Comparison of ENCODE assay signal across 21 mouse cellular contexts in the genomic region with DNA sequence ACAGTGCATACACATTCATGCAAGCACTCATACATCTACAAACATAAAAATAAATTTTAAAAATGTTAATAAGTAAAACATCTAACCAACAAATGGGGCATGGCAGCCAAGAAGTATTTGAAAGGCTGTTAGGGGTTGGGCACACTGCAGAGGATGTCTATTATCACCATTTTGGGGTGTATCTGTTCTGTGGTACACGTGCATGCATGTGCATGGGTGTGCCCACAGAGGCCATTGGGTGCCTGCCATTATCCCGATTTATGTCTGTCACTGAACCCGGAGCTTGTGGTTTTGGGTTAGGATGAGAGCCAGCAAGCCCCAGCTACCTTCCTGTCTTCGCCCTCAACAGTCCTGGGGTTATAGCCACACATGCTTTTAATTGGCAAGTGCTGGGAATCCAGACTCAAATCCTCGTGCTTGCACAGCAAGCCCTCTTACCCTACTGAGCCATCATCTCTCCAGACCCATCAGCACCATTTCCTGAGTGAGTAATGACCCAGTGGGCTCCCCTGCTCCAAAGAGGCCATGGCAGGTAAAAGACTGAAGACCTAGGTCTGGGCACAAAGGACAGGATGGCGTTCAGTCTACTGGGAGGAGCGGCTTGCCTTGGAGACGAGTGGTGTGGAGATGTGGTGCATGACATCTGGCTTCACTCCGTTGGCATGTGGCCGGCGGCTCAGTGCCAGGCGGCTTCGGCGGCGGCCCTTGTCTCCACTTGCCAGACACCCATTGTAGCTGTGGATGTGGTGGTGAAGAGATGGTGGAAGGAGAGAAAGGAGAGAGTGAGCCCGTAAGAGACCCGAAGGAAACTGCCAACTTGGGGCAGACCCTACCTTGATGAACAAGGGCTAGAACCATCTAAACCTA. TPM values are rescaled to one million over a fixed set of nuclear protein-coding genes. Genes with fewer than 3 reads are reported as not detected.
A peak's percentile ranks its signal among the peaks of the same experiment; 100 is the strongest.
DNase-seq lines count a peak whose midpoint lies in the region; ATAC-seq lines count a peak whose summit lies in the region.
"Had no signal": no experiment of that assay in that cellular context is flagged by ENCODE, and none has a peak within 500 bp of the region (broad histone marks: within the 10 kb centered on the region; RNA-seq: fewer than 3 reads in every experiment).

No protein-coding gene starts in this region.

- H3K4me2 ChIP-seq in embryonic facial prominence, embryonic 13.5 days, result no peak overlapping the region
- no peak overlapping the region for H3K4me2 ChIP-seq in forebrain, embryonic 14.5 days (ENCODE audit: low read length)
- H3K4me2 ChIP-seq: embryonic facial prominence, embryonic 12.5 days; heart, embryonic 15.5 days; liver, embryonic 11.5 days had no signal

- H3K9me3 ChIP-seq in embryonic facial prominence, embryonic 13.5 days, result no peaks in the 10 kb centered on the region
- no peaks in the 10 kb centered on the region for H3K9me3 ChIP-seq in embryonic facial prominence, embryonic 10.5 days
- H3K9me3 ChIP-seq in forebrain, embryonic 14.5 days (replicated peaks; ENCODE audit: control insufficient read depth, low read length), result no peaks in the 10 kb centered on the region
- H3K9me3 ChIP-seq: embryonic facial prominence, embryonic 12.5 days; heart, embryonic 15.5 days; hindbrain, embryonic 10.5 days had no signal

- H3K27me3 ChIP-seq in embryonic facial prominence, embryonic 13.5 days, result no peaks in the 10 kb centered on the region
- H3K27me3 ChIP-seq in embryonic facial prominence, embryonic 10.5 days (replicated peaks; ENCODE audit: low read depth, poor library complexity, severe bottlenecking), result peaks cover 22% of the 10 kb centered on the region
- H3K27me3 ChIP-seq in forebrain, embryonic 14.5 days (replicated peaks; ENCODE audit: control insufficient read depth, insufficient read depth, low read length), result 0 out of 2 replicates have a peak, but pooled peaks cover 3% of the 10 kb centered on the region
- H3K27me3 ChIP-seq: embryonic facial prominence, embryonic 12.5 days had no signal

- WGBS in embryonic facial prominence, embryonic 13.5 days, result 75% methylated on average over 17 of the region's 17 CpGs
- 86% methylated on average over 17 of the region's 17 CpGs for WGBS in embryonic facial prominence, embryonic 10.5 days
- WGBS in forebrain, embryonic 14.5 days, result 90% methylated on average over 17 of the region's 17 CpGs

- H3K36me3 ChIP-seq in embryonic facial prominence, embryonic 13.5 days, result peaks cover 10% of the 10 kb centered on the region
- H3K36me3 ChIP-seq in embryonic facial prominence, embryonic 10.5 days (replicated peaks), result no peaks in the 10 kb centered on the region
- H3K36me3 ChIP-seq in forebrain, embryonic 14.5 days (ENCODE audit: control insufficient read depth, insufficient read depth, low read length), result peaks cover 6% of the 10 kb centered on the region; the same call in 1 of the 2 replicates
- H3K36me3 ChIP-seq: embryonic facial prominence, embryonic 12.5 days; heart, embryonic 15.5 days; hindbrain, embryonic 10.5 days had no signal

- H3K4me3 ChIP-seq in embryonic facial prominence, embryonic 13.5 days, result no peak overlapping the region
- no peak overlapping the region for H3K4me3 ChIP-seq in embryonic facial prominence, embryonic 10.5 days
- no peak overlapping the region for H3K4me3 ChIP-seq in forebrain, embryonic 14.5 days (ENCODE audit: low read depth, low read length)
- H3K4me3 ChIP-seq: embryonic facial prominence, embryonic 12.5 days; heart, embryonic 15.5 days; hindbrain, embryonic 10.5 days had no signal

- H3K9ac ChIP-seq in embryonic facial prominence, embryonic 13.5 days, result no peak overlapping the region
- no peak overlapping the region for H3K9ac ChIP-seq in forebrain, embryonic 14.5 days (ENCODE audit: low read length)
- H3K9ac ChIP-seq: embryonic facial prominence, embryonic 12.5 days; heart, embryonic 15.5 days had no signal

- DNase-seq in embryonic facial prominence, embryonic 10.5 days (ENCODE audit: low spot score), result no peak
- DNase-seq in 3134 (ENCODE audit: extremely low read depth, insufficient read length, low spot score) (peak; percentile 82), adipocyte (ENCODE audit: low spot score) (no peak)
- DNase-seq in Muller cell, postnatal 12 days (ENCODE audit: inconsistent ontology term), result peak; percentile 5
- peak; percentile 18 to 30 for DNase-seq in cerebellum, postnatal 36 days
- DNase-seq in right cerebral cortex, adult 18-20 months, result no peak
- DNase-seq in forebrain, embryonic 14.5 days (ENCODE audit: low spot score), result no peak
- DNase-seq: adrenal gland, adult 8-10 months; kidney, adult 8-10 months; kidney, postnatal 4 days; lung, adult 2 months; midbrain, embryonic 14.5 days; spleen, adult 18-20 months had no signal

- ATAC-seq in embryonic facial prominence, embryonic 13.5 days (ENCODE audit: insufficient number of reproducible peaks, insufficient read depth, low FRiP score, low TSS enrichment, low read depth), result 0 out of 2 replicates have a peak, but pooled peaks have one; percentile 32
- no peak for ATAC-seq in forebrain, embryonic 14.5 days

- H3K27ac ChIP-seq in embryonic facial prominence, embryonic 13.5 days, result no peak overlapping the region
- no peak overlapping the region for H3K27ac ChIP-seq in embryonic facial prominence, embryonic 10.5 days (replicated peaks)
- H3K27ac ChIP-seq in forebrain, embryonic 14.5 days (ENCODE audit: low read depth, low read length), result no peak overlapping the region
- H3K27ac ChIP-seq: embryonic facial prominence, embryonic 12.5 days; heart, embryonic 15.5 days; hindbrain, embryonic 10.5 days; macrophage had no signal

- peaks cover 28% of the 10 kb centered on the region for H3K4me1 ChIP-seq in embryonic facial prominence, embryonic 13.5 days
- H3K4me1 ChIP-seq in embryonic facial prominence, embryonic 10.5 days, result peaks cover 15% of the 10 kb centered on the region
- H3K4me1 ChIP-seq in forebrain, embryonic 14.5 days (ENCODE audit: control insufficient read depth, insufficient read depth, low read length), result peaks cover 4% of the 10 kb centered on the region; the same call in 1 of the 2 replicates

RNA-seq across cellular contexts. Expression of gene Peli3, which starts 5.2 kb away (rescaled TPM):
- polyA plus RNA-seq in embryonic facial prominence, embryonic 13.5 days (2015; fragmentation: Nextera tagmentation; extraction: Ambion mirVana), result 4.2 and 6.1 TPM in 2 replicates
- 2.6 and 3.1 TPM in 2 replicates for polyA plus RNA-seq in embryonic facial prominence, embryonic 10.5 days (2016; fragmentation: Nextera tagmentation; extraction: Ambion mirVana)
- 4.9 and 7.8 TPM in 2 replicates for polyA plus RNA-seq in forebrain, embryonic 14.5 days (2014; fragmentation: Nextera tagmentation; extraction: Ambion mirVana)

RNA-seq across cellular contexts. Expression of gene Dpp3, which starts 9.6 kb away (rescaled TPM):
- 110 and 121 TPM in 2 replicates for polyA plus RNA-seq in embryonic facial prominence, embryonic 13.5 days (2015; fragmentation: Nextera tagmentation; extraction: Ambion mirVana)
- polyA plus RNA-seq in embryonic facial prominence, embryonic 10.5 days (2016; fragmentation: Nextera tagmentation; extraction: Ambion mirVana), result 194 and 203 TPM in 2 replicates
- 100.0 and 103 TPM in 2 replicates for polyA plus RNA-seq in forebrain, embryonic 14.5 days (2014; fragmentation: Nextera tagmentation; extraction: Ambion mirVana)

RNA-seq across cellular contexts. Expression of gene Mrpl11, which starts 24.3 kb away (rescaled TPM):
- 117 and 118 TPM in 2 replicates for polyA plus RNA-seq in embryonic facial prominence, embryonic 13.5 days (2015; fragmentation: Nextera tagmentation; extraction: Ambion mirVana)
- 164 and 165 TPM in 2 replicates for polyA plus RNA-seq in embryonic facial prominence, embryonic 10.5 days (2016; fragmentation: Nextera tagmentation; extraction: Ambion mirVana)
- polyA plus RNA-seq in forebrain, embryonic 14.5 days (2014; fragmentation: Nextera tagmentation; extraction: Ambion mirVana), result 145 and 148 TPM in 2 replicates

RNA-seq across cellular contexts. Expression of gene Bbs1, which starts 31.2 kb away (rescaled TPM):
- polyA plus RNA-seq in embryonic facial prominence, embryonic 13.5 days (2015; fragmentation: Nextera tagmentation; extraction: Ambion mirVana), result 4.1 and 5.6 TPM in 2 replicates
- 5.8 and 6.1 TPM in 2 replicates for polyA plus RNA-seq in embryonic facial prominence, embryonic 10.5 days (2016; fragmentation: Nextera tagmentation; extraction: Ambion mirVana)
- 9.0 and 14.5 TPM in 2 replicates for polyA plus RNA-seq in forebrain, embryonic 14.5 days (2014; fragmentation: Nextera tagmentation; extraction: Ambion mirVana)

RNA-seq across cellular contexts. Expression of gene Npas4, which starts 52.4 kb away (rescaled TPM):
- not detected in 2 replicates for polyA plus RNA-seq in embryonic facial prominence, embryonic 13.5 days (2015; fragmentation: Nextera tagmentation; extraction: Ambion mirVana)
- polyA plus RNA-seq in embryonic facial prominence, embryonic 10.5 days (2016; fragmentation: Nextera tagmentation; extraction: Ambion mirVana), result not detected in 2 replicates
- polyA plus RNA-seq in forebrain, embryonic 14.5 days (2014; fragmentation: Nextera tagmentation; extraction: Ambion mirVana), result 0.08 and 0.14 TPM in 2 replicates
- polyA plus RNA-seq: forebrain, embryonic 11.5 days; hindbrain, embryonic 10.5 days; thymus, postnatal 0 days had no signal

Comparison
In these comparisons a context has a peak if more than half of its experiments do, and no peak if none do; other contexts are left out.
1. DNase-seq: peak in 3134 (single experiment), Muller cell, postnatal 12 days (single experiment) and cerebellum, postnatal 36 days (2 of 2); none in embryonic facial prominence, embryonic 10.5 days (single experiment), right cerebral cortex, adult 18-20 months (single experiment), adipocyte (single experiment) and forebrain, embryonic 14.5 days (single experiment).